Mouse (Mus musculus) adrenal gland, adult 18-20 months (tissue): ENCODE results near the gene Zwilch. TPM values are rescaled to one million over a fixed set of nuclear protein-coding genes. Genes with fewer than 3 reads are reported as not detected.
"Not testable (repeated sequence)": the region's sequence is repeated elsewhere in the genome, so short reads cannot be mapped to it uniquely, and the experiment has no call there.

Experiments used
- DNase-seq, 2 experiments: peaks; one replicate each; pipeline ENCODE4 v3.0.0; 2021 to 2022; ENCODE audit warnings: low spot score in 2 of 2
- total RNA-seq, 2 experiments: library from RNA; stranded (reverse); gene quantifications; 1 replicate in 1 of 2; 2 replicates in 1 of 2; pipeline ENCODE4 v1.2.3; 2021

The Zwilch gene
- total RNA-seq, 2 experiments from 2014 or later = 3.1 to 3.8 TPM

DNA sequence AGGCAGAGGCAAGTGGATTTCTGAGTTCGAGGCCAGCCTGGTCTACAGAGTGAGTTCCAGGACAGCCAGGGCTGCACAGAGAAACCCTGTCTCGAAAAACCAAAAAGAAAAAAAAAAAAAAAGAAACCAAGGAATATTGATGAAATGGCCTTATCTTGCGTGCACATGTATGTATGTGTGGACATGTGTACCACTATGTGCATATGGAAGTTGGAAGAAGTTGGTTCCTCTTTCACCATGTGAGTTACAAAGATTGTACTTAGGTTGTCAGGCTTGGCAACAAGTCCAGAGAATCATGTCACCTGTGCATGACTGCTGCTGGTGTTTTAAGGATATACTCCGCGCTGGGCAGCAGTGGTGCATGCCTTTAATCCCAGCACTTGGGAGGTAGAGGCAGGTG lies 10.4 kb upstream of the Zwilch start:
- DNase-seq = not testable (repeated sequence)

- DNase-seq = peak; percentile 85
These were observed 6.2 kb upstream of the Zwilch start, which contains the start of gene Snapc5 for GRCm38 (mm10) chr9:64178974-64179646. Gene Snapc5 (plus strand): TSS chr9:64179274.

DNA sequence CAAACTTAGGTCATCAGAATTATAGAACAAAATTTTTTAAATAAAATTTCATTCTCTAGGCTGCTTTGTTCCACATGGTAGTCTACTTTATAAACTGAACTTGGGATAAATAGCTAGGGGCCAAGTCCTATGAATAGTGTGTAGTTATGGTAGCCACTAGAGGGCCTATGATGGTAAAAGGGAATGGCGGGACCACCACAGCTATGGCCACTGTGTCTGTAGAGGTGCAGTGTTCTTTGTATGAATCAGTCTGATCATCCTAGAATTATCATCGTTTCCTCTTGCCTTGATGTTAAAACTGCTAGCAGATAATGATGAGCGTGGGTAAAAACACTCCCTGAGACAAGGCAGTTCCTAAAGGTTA lies 5.7 kb upstream of the Zwilch start:
- no peak for DNase-seq

DNA sequence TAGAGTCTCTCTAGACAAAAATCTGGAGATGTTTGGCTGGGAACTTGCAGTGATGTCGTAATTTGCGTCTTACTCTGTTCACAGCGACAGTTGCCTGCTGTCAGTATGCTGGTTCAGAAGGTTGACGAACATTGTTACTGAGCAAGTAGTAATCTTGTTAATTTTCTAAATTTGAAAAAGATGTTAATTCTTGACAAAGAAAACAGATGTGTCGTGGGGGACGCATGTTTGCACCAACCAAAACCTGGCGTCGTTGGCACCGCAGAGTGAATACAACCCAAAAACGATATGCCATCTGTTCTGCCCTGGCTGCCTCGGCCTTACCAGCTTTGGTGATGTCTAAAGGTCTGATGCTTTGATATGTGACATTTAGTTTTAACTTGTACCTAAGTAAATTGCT lies 2.5 kb upstream of the Zwilch start:
- no peak for DNase-seq

GRCm38 (mm10) chr9:64174766-64175165 lies 1.9 kb upstream of the Zwilch start:
- no peak for DNase-seq

- DNase-seq = no peak
These were observed 1.4 kb upstream of the Zwilch start for GRCm38 (mm10) chr9:64174341-64174740.

DNA sequence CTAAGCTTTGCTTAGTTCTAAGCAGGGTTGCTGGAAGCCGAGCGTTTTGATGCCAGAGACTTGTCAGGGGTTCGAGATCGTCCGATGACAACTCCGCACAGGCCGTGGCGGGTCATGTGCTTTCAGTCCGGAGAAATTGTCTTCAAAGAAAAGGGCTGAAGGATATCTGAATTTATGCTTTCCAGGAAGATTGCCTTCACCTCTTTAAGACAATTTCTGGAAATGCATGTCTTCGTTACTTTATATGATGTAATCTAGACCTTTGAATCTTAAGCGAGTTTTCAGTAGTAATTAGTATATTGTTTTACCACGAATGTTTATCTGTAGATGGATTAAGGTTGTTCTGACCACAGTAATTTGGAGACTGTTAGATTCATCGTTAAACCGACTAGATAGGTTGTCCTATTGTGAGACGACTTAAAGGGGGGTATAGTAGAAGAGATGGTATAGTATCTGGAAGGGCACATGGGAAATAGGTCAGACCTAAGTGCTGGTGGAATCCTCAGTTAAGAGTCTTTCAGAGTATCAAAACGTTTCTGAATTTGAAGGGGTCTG lies 839 bp upstream of the Zwilch start:
- no peak for DNase-seq

DNA sequence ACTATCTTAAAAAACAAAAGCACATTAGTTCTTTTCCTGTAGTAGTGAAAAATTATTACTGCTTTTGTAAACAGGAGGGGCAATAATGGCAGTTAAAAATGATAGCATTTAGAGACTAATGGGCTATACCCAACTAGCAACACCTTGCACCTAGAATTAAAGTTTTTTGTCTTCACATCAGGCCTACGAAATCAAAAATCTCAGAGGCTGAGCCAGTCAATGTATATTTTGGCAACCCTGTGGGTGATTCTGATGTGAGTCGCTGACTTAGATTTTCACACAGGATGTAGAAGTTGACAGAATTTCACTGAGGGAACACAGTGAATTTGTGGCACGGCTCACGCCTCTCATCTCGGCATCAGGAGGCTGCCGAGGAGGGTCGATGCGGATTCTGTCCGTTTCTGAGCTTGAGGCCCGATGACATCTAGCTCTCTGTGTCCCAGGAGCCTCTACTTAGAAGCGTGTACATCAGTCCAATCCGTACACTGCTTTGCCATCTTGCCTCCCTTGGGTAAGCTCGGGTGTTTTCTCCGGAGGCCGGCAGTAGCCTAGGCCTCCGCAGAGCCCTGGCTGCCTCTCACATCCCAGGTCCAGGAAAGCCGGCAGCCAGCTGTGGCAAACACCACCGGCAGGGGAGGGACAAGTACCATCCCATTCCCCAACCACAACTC lies 624 bp downstream of the Zwilch start:
- no peak for DNase-seq

- DNase-seq = not testable (repeated sequence)
These were observed 2.9 kb downstream of the Zwilch start for GRCm38 (mm10) chr9:64169967-64170366.

GRCm38 (mm10) chr9:64160471-64160870 lies 12.4 kb downstream of the Zwilch start:
- peak in 1 of 2 experiments; percentile 33 for DNase-seq

DNA sequence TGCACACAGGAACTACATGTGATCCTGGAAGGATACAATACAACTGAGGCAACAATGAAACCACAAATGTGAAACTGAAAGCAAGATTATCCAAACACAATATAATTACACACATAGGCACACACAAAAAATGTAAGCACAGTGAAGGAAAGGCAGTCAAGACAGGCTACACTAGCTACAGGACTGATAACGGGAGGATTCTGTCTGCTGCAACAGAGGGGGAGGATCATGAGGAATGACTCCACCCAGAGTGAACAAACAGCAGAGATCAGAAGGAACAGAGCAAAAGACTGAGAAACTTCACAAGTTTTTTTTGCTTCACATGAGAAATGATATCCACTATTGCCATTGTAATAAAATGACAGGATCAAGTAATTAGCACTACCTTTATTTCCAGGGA lies 16.3 kb downstream of the Zwilch start:
- DNase-seq = no peak

GRCm38 (mm10) chr9:64139879-64140278 lies 33.0 kb downstream of the Zwilch start:
- no peak for DNase-seq

GRCm38 (mm10) chr9:64138896-64139295 lies 34.0 kb downstream of the Zwilch start:
- DNase-seq = peak; percentile 45 to 53

- no peak for DNase-seq
These were observed 41.3 kb downstream of the Zwilch start for GRCm38 (mm10) chr9:64131623-64132022.

- DNase-seq = no peak
These were observed 46.8 kb downstream of the Zwilch start for GRCm38 (mm10) chr9:64126121-64126520.

GRCm38 (mm10) chr9:64125307-64125706 lies 47.6 kb downstream of the Zwilch start:
- DNase-seq = no peak

DNA sequence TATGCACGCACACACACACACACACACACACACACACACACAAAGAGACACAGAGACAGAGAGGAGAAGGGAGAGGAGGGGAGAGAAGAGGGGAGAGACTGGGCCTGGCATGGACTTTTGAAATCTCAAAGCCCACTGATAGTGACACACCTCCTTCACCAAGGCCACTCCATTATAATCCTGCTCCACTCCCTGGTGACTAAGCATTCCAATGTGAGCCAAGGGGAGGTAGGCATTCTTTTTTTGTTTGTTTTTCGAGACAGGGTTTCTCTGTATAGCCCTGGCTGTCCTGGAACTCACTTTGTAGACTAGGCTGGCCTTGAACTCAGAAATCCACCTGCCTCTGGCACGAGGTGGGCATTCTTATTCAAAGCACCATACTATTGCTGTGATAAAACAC lies 48.1 kb downstream of the Zwilch start:
- not testable (repeated sequence) for DNase-seq

DNA sequence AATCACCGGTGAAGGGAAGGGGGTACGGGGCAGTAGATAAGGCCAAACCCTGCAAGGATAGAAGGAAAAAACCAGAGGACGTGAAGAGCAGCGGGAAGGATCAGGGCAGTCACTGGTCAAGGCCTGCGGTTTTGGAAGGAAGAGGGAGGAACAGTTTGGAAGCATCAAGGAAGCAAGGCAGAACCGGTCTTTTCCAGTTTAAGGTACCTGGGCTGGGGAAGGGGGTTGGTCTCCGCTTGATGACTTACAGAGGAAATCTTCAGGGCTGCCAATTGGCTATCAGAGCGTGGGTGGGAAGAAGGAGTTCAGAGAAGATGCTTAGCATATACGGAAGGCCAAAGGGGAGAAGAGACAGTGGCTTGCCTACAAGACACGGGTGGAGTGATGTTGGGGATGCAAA lies 50.3 kb downstream of the Zwilch start:
- no peak for DNase-seq

GRCm38 (mm10) chr9:64120584-64121277 lies 52.2 kb downstream of the Zwilch start:
- no peak for DNase-seq

DNA sequence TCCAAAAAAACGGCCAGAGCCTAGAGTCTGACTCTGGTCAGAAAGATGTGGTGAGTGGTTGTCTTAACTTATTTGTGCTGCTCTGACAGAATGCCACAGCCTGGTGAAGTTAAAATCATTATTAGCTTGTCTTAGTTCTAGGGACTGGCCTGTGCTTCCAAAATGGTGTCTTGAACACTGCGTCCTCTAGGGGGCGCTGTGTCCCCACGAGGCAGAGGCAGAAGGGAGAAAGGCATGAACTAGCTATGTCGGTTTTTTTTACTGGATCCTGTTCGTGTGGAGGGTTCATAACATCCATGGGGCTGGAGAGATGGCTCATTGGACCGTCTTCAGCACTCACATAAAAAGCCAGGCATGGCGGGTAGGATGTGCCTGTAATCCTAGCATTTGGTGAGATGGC lies 53.0 kb downstream of the Zwilch start:
- peak; percentile 64 to 74 for DNase-seq

DNA sequence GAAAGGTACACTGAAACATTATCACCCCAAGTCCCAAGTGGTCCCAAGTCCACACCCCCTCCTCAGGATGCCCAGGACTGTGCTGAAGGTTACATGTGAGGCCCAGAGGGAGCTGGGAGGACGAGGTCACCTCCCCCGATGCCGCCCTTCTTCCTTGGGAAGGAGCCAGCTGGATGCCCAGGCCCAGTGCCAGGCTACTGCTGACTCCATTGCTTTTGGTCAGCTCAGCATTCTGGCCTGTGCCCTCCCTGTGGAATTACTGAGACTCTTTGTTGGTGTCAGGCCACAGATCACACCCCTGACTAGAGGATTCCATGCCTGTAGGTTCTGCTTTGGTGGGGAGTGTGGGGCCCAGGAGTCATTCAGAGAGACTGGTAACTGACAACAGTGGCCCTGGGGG lies 56.0 kb downstream of the Zwilch start, which contains the start of gene Lctl:
Gene Lctl, plus strand, starts transcription at position 272 of the 400 bp plus-strand sequence.
- peak; percentile 22 to 40 for DNase-seq

DNA sequence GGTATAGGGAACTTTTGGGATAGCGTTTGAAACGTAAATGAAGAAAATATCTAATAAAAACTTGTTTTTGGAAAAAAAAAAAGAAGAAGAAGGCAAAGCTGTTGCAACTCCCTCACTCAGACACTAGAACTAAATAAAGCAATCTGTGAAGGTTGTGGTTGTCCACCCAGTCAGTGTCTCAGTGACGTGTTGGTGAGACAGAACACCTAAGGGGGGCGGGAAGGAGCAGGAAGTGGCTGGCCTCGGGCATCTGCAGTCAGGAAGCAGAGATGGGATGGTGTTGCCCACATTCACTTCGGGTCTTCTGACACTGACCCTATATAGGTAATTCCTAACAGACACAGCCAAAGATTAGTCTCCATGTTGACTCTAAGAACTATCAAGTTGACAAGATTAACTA lies 57.1 kb downstream of the Zwilch start:
- no peak for DNase-seq
